ENCODE assay signal across 7 mouse cellular contexts in the genomic region with DNA sequence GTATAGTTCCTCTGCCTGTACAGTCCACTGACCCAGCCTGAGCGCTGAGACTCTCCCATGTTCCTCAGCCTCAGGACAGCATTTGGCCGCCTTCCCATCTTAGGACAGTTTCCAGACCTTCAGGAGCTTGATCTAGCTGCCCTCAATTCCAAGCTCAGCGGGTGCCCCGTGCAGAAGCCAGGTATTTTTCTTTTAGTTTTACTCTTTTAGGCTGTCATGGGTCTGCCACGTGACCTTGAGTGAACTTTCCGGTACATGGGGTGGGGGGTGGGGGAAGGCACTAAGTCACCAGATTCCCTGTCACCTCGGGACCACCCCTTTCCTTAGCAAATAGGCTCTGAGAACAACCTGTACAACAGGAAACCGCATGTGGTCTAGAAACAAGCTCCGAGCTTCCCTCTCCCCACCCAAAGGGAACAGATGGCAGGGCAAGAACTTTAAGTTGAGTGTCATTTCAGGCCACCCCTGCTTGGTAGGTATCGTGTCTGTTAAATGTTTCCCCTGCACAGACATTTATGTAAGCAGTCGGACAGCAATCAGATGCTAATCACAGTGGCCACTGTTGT. TPM values are rescaled to one million over a fixed set of nuclear protein-coding genes. Genes with fewer than 3 reads are reported as not detected.
DNase-seq lines count a peak whose midpoint lies in the region; ATAC-seq and TF ChIP-seq lines count a peak whose summit lies in the region.

No protein-coding gene starts in this region.

- TF ChIP-seq CTCF in E14TG2a.4 (conservative IDR thresholded peaks at IDR 0.05; ENCODE audit: low read length): no peak
- no peak for TF ChIP-seq CTCF in small intestine, adult 2 months (IDR thresholded peaks at IDR 0.05; ENCODE audit: extremely low read depth, insufficient read length, insufficient replicate concordance, low read depth, low read length)

- peak; percentile 54 for DNase-seq in gastrocnemius, postnatal 14 days
- peak; percentile 59 for DNase-seq in kidney, postnatal 14 days
- no peak for DNase-seq in urinary bladder, postnatal 4 days (ENCODE audit: low spot score in 2 of 2)

- no peak overlapping the region for H3K4me2 ChIP-seq in midbrain, embryonic 13.5 days (replicated peaks)

- H3K4me3 ChIP-seq in E14TG2a.4 (replicated peaks; ENCODE audit: low read length): peak overlapping the region; percentile 39
- H3K4me3 ChIP-seq in small intestine, adult 2 months (ENCODE audit: low read depth, low read length): peak overlapping the region; percentile 17
- no peak overlapping the region for H3K4me3 ChIP-seq in midbrain, embryonic 13.5 days (replicated peaks)

- peak overlapping the region; percentile 85 for H3K27ac ChIP-seq in small intestine, adult 2 months (ENCODE audit: insufficient read depth, low read depth, low read length)
- H3K27ac ChIP-seq in midbrain, embryonic 13.5 days: no peak overlapping the region

- H3K4me1 ChIP-seq in E14TG2a.4 (replicated peaks; ENCODE audit: low read depth, low read length): peaks cover 83% of the 10 kb centered on the region
- peaks cover 5% of the 10 kb centered on the region; the same call in 1 of the 2 replicates for H3K4me1 ChIP-seq in small intestine, adult 2 months (ENCODE audit: control insufficient read depth, insufficient read depth, insufficient read length, low read length)
- H3K4me1 ChIP-seq in midbrain, embryonic 13.5 days (replicated peaks): peaks cover 40% of the 10 kb centered on the region

- H3K9me3 ChIP-seq in E14TG2a.4 (ENCODE audit: low read length): peaks cover 9% of the 10 kb centered on the region; the same call in 1 of the 2 replicates
- no peaks in the 10 kb centered on the region for H3K9me3 ChIP-seq in midbrain, embryonic 13.5 days

- peaks cover 7% of the 10 kb centered on the region; the same call in 1 of the 2 replicates for H3K27me3 ChIP-seq in E14TG2a.4 (ENCODE audit: insufficient read depth, low read length)
- no peaks in the 10 kb centered on the region for H3K27me3 ChIP-seq in small intestine, adult 2 months (ENCODE audit: control insufficient read depth, insufficient read depth, low read length)
- 0 out of 2 replicates have a peak, but pooled peaks cover 5% of the 10 kb centered on the region for H3K27me3 ChIP-seq in midbrain, embryonic 13.5 days

- 47% methylated on average over 11 of the region's 11 CpGs for WGBS in small intestine, adult 2 months
- 56% methylated on average over 11 of the region's 11 CpGs for WGBS in midbrain, embryonic 13.5 days

- TF ChIP-seq POLR2A in small intestine, adult 2 months (IDR thresholded peaks at IDR 0.05; ENCODE audit: low read depth, low read length): no peak

- peaks cover 21% of the 10 kb centered on the region for H3K36me3 ChIP-seq in E14TG2a.4 (ENCODE audit: insufficient read depth, low read length)
- H3K36me3 ChIP-seq in small intestine, adult 2 months (ENCODE audit: control insufficient read depth, insufficient read depth, low read length): no peaks in the 10 kb centered on the region
- 0 out of 2 replicates have a peak, but pooled peaks cover 10% of the 10 kb centered on the region for H3K36me3 ChIP-seq in midbrain, embryonic 13.5 days

- intact Hi-C loops in gastrocnemius, postnatal 14 days (cut with DNase I; ENCODE audit: low total_unique reads): no loop called here

- peak; percentile 68 for ATAC-seq in activated CD4-positive, CD25-positive, alpha-beta regulatory T cell, adult 4 months
- no peak for ATAC-seq in midbrain, embryonic 13.5 days

- no peak overlapping the region for H3K9ac ChIP-seq in midbrain, embryonic 13.5 days (replicated peaks)

RNA-seq across cellular contexts. Expression of a gene that starts 5.5 kb away (rescaled TPM):
- polyA plus RNA-seq in activated CD4-positive, CD25-positive, alpha-beta regulatory T cell, adult 4 months (2017; shearing (Covaris generic)): 10 to 100 TPM; 32.9 to 53.5 TPM
- 10 to 100 TPM; 10.4 to 13.0 TPM for total RNA-seq in gastrocnemius, postnatal 14 days (2021)
- 6.4 and 11.0 TPM in 2 replicates for polyA plus RNA-seq in small intestine, adult 2 months (2012; rRNA removed)
- 24.2 and 25.1 TPM in 2 replicates for polyA plus RNA-seq in midbrain, embryonic 13.5 days (2015; fragmentation: Nextera tagmentation; extraction: Ambion mirVana)

RNA-seq across cellular contexts. Expression of a gene that starts 47.1 kb away (rescaled TPM):
- polyA plus RNA-seq in activated CD4-positive, CD25-positive, alpha-beta regulatory T cell, adult 4 months (2017; shearing (Covaris generic)): 10 to 100 TPM; 13.3 to 15.6 TPM
- 10 to 100 TPM; 11.8 to 12.8 TPM for total RNA-seq in gastrocnemius, postnatal 14 days (2021)
- 7.8 and 15.1 TPM in 2 replicates for polyA plus RNA-seq in small intestine, adult 2 months (2012; rRNA removed)
- polyA plus RNA-seq in midbrain, embryonic 13.5 days (2015; fragmentation: Nextera tagmentation; extraction: Ambion mirVana): 94.6 and 106 TPM in 2 replicates

Comparison
In these comparisons a context has a peak if more than half of its experiments do, and no peak if none do; other contexts are left out.
1. DNase-seq: peak in gastrocnemius, postnatal 14 days (single experiment) and kidney, postnatal 14 days (single experiment); none in urinary bladder, postnatal 4 days (0 of 2).